Mouse (Mus musculus) lung, postnatal 0 days (tissue): ENCODE measurements at regions not wholly inside any gene's neighbourhood (a gene's known extent, or its start where the extent isn't known, plus 50 kb on each side); places are given as distances from the start of the nearest gene placed in this dataset.

Experiments used
- ATAC-seq: fragments of 200-750 bp; cut with Nextera tagmentation; 2 replicates; pipeline ENCODE4 v1.8.0; 2017; ENCODE audit warnings: moderate library complexity
- DNase-seq: peaks from one replicate; pipeline ENCODE4 v3.0.0-alpha.2; 2016; ENCODE audit warnings: low spot score
- H3K27ac ChIP-seq: fragments of 300-500 bp; sonication (generic); 2 replicates; pipeline ENCODE4 v1.5.1; 2014; ENCODE audit warnings: antibody characterized with exemption, mild to moderate bottlenecking, low read length, mixed read lengths
- H3K27me3 ChIP-seq: fragments of 300-500 bp; sonication (generic); replicated peaks from 2 replicates; pipeline ENCODE4 v1.6.1; 2014; ENCODE audit warnings: low read length, mixed read lengths; ENCODE audit not compliant: insufficient read depth
- H3K36me3 ChIP-seq: fragments of 300-500 bp; sonication (generic); 2 replicates; pipeline ENCODE4 v1.6.1; 2014; ENCODE audit warnings: low read length, mixed read lengths; ENCODE audit not compliant: insufficient read depth
- H3K4me1 ChIP-seq: fragments of 300-500 bp; sonication (generic); 2 replicates; pipeline ENCODE4 v1.6.1; 2014; ENCODE audit warnings: antibody characterized with exemption, low read depth, low read length, mixed read lengths; ENCODE audit not compliant: insufficient read depth
- H3K4me2 ChIP-seq: fragments of 300-500 bp; sonication (generic); replicated peaks from 2 replicates; pipeline ENCODE4 v1.6.1; 2014; ENCODE audit warnings: low read depth, mild to moderate bottlenecking, low read length, moderate library complexity, mixed read lengths
- H3K4me3 ChIP-seq: fragments of 300-500 bp; sonication (generic); 2 replicates; pipeline ENCODE4 v1.5.1; 2014; ENCODE audit warnings: low read depth, low read length
- H3K9ac ChIP-seq: fragments of 300-500 bp; sonication (generic); replicated peaks from 2 replicates; pipeline ENCODE4 v1.6.1; 2014; ENCODE audit warnings: low read depth, mild to moderate bottlenecking
- H3K9me3 ChIP-seq: fragments of 300-500 bp; sonication (generic); 2 replicates; pipeline ENCODE4 v1.6.1; 2016; ENCODE audit warnings: low read length, mixed read lengths
- CTCF ChIP-seq: IDR thresholded peaks from 2 replicates; pipeline ENCODE4 v1.5.1; 2016; ENCODE audit warnings: antibody characterized with exemption, mild to moderate bottlenecking
- EP300 ChIP-seq: IDR thresholded peaks from 2 replicates; pipeline ENCODE4 v1.6.1; 2016; ENCODE audit warnings: antibody characterized with exemption, mild to moderate bottlenecking, control low read depth
- WGBS: fragments of 180-500 bp; shearing (Covaris S2); extraction: QIAGEN DNeasy Blood & Tissue Kit; methylation state at CpG from one replicate; pipeline ENCODE4 v1.1.7; 2014; 5-methylcytosine and 5-hydroxymethylcytosine counted together

DNA sequence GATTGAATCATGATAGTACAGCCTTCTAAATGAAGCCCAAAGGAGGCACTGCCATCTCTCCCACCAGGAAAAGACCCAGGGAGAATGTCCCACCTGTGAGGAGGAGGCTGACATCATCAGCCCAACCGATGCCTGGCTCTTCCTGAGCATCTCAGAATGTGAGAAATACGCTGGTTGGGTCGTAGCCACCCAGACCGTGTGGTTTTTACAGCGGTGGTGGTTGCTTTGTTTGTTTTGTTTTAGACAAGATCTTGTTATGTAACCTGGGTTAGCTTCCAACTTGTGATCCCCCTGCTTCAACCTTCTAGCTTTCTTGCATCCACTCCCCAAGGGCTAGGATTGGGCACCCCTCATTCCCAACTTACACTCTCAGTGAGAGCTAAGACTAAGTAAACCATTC lies 122.0 kb upstream of the Klf3 start:
- Histone ChIP-seq H3K4me3 (no peak overlapping the region), H3K27me3 (no peaks in the 10 kb centered on the region), H3K36me3 (no peaks in the 10 kb centered on the region), H3K4me1 (no peaks in the 10 kb centered on the region), H3K4me2 (no peak overlapping the region), H3K9me3 (no peaks in the 10 kb centered on the region), H3K9ac (no peak overlapping the region), H3K27ac (no peak overlapping the region)
- ATAC-seq: no peak
- no peak for DNase-seq
- TF ChIP-seq EP300 (no peak), CTCF (no peak)
- 74% methylated on average over 5 of the region's 5 CpGs for WGBS

DNA sequence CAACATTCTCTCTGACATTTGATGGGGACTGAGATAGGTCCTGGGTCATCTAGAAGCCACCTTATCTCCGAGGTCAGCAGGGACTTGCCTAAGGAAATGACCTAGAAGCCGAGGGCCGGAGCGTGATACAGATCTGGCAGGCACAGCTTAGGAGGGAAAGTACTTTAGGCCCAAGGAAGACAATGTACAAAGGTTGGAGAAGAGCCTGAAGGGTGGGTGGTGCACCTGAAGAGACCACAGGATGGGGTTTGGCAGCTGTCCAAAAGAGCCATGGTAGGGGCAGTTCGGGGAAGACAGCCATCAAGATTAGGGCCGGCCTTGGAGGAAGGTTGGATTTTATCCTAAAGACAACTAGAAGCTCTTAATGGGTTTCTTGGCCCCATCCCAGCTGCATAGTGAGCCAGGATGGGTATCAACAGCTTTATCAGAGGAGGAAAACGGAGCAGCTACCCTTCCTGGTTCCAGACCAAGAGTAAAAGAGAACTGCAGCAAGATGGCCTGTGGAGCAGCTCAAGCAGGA lies 120.8 kb upstream of the Klf3 start:
- TF ChIP-seq EP300: peak; percentile 83
- peak; percentile 22; the same call in 1 of the 2 replicates for TF ChIP-seq CTCF
- no peak overlapping the region for H3K4me3 ChIP-seq
- H3K4me1 ChIP-seq: no peaks in the 10 kb centered on the region
- no peaks in the 10 kb centered on the region for H3K27me3 ChIP-seq
- no peaks in the 10 kb centered on the region for H3K9me3 ChIP-seq
- DNase-seq (peak; percentile 32), ATAC-seq (peak; percentile 74)
- H3K36me3 ChIP-seq: no peaks in the 10 kb centered on the region
- WGBS: 55% methylated on average over 7 of the region's 7 CpGs
- H3K9ac ChIP-seq: no peak overlapping the region
- no peak overlapping the region for H3K27ac ChIP-seq
- no peak overlapping the region for H3K4me2 ChIP-seq

DNA sequence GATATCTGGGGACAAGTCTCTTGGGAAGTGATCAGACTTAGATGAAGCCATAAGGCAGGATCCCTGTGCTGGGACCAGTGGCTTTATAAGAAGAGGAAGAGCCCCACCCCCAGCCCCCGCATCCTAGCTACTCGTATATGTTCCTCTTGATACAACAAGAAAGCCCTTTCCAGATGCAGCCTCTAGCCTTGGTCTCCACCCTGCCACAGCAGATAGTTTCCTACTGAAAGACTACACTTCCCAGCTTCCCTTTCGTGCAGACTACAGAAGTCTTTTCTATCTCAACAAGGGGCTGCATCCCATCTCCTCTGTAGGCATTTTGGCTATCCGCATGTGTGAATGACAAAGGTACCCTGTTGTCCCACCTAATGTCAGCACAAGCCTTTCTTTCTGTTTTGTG lies 119.8 kb upstream of the Klf3 start:
- 86% methylated on average over 4 of the region's 4 CpGs for WGBS
- H3K4me2 ChIP-seq: no peak overlapping the region
- no peak overlapping the region for H3K9ac ChIP-seq
- no peak for TF ChIP-seq EP300
- no peak for TF ChIP-seq CTCF
- H3K27ac ChIP-seq: no peak overlapping the region
- H3K4me1 ChIP-seq: no peaks in the 10 kb centered on the region
- ATAC-seq (no peak), DNase-seq (no peak)
- no peaks in the 10 kb centered on the region for H3K27me3 ChIP-seq
- H3K9me3 ChIP-seq: no peaks in the 10 kb centered on the region
- H3K4me3 ChIP-seq: no peak overlapping the region
- no peaks in the 10 kb centered on the region for H3K36me3 ChIP-seq

DNA sequence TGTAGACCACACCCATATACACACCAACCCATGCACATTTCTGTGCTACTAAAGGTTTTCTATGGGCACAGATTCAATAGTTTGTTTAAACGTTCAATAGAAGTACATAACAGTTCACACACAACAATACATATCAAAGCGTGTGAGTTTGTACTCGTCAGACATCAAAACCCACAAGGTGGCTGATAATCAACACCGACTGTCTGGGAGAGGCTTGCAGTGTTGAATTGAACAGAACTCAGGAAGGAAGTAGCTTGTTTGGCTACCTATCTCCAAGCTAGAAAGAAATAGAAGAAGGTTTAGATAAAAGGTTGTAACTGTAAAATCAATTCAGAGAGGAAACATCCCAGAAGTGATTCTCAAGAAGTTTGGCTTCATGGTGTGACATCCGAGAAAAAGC lies 118.9 kb upstream of the Klf3 start:
- Histone ChIP-seq H3K4me3 (no peak overlapping the region), H3K4me2 (no peak overlapping the region), H3K9ac (no peak overlapping the region), H3K27ac (no peak overlapping the region), H3K9me3 (no peaks in the 10 kb centered on the region), H3K36me3 (no peaks in the 10 kb centered on the region), H3K4me1 (no peaks in the 10 kb centered on the region), H3K27me3 (no peaks in the 10 kb centered on the region)
- WGBS: 61% methylated on average over 5 of the region's 5 CpGs
- ATAC-seq: no peak
- no peak for DNase-seq
- TF ChIP-seq CTCF: no peak
- no peak for TF ChIP-seq EP300

DNA sequence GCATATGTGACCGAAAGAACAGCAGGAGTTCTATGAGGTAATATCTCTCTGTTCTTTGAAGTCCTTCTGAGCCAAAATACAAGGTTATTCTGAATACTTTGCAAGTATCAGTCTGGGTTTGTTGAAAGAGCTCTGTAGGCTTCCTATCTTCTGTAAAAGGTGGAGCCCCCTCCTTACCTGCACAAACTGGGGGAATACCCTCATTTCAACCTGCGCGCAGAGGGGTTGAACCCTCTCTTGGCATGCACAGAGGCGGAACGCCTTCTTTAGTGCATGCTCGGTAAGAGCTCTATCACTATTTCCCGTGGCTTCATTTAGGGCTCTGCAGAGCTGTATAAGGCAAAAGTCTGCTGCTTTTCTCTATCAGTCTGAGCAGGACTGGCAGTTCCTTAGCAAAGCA lies 113.0 kb upstream of the Klf3 start:
- Histone ChIP-seq H3K36me3 (no peaks in the 10 kb centered on the region), H3K27ac (no peak overlapping the region), H3K9ac (no peak overlapping the region), H3K4me3 (no peak overlapping the region), H3K4me1 (no peaks in the 10 kb centered on the region), H3K4me2 (no peak overlapping the region), H3K27me3 (no peaks in the 10 kb centered on the region), H3K9me3 (no peaks in the 10 kb centered on the region)
- TF ChIP-seq CTCF (no peak), EP300 (no peak)
- ATAC-seq (no peak), DNase-seq (no peak)
- 81% methylated on average over 7 of the region's 7 CpGs for WGBS

DNA sequence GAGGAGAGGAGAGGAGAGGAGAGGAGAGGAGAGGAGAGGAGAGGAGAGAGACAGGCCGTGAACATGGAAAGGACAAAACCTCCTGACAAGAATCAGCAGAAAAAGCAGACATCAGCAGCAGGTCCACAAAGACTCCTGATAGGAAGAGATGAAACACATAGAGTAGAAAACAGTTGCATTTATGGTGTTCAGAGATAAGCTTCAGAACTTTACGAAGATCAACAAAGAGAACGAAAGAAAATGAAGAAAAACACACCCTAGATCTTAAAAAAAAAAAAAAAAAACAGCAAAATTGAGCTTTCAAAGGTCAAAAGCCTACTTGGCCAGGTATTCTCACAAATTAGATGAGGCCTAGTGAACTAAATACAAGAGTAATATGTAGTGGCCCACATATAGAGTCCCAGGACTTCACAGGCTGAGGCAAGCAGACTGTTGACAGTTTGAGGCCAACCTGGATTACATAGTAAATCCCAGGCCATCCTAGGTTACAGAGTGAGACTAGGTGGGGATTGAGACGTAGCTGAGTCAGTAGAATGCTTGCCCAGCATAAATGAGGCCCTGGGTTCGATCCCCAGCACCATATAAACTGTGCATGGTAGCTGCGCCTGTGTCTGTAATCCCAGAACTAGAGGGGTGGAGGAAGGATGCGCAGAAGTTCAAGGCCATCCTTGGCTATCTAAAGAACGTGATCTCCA lies 111.6 kb upstream of the Klf3 start:
- H3K9ac ChIP-seq: no peak overlapping the region
- no peaks in the 10 kb centered on the region for H3K36me3 ChIP-seq
- DNase-seq (no peak), ATAC-seq (no peak)
- no peak for TF ChIP-seq EP300
- TF ChIP-seq CTCF: no peak
- H3K4me1 ChIP-seq: no peaks in the 10 kb centered on the region
- H3K4me2 ChIP-seq: no peak overlapping the region
- no peak overlapping the region for H3K4me3 ChIP-seq
- no peak overlapping the region for H3K27ac ChIP-seq
- WGBS: 93% methylated on average over 8 of the region's 8 CpGs
- no peaks in the 10 kb centered on the region for H3K27me3 ChIP-seq
- no peaks in the 10 kb centered on the region for H3K9me3 ChIP-seq

DNA sequence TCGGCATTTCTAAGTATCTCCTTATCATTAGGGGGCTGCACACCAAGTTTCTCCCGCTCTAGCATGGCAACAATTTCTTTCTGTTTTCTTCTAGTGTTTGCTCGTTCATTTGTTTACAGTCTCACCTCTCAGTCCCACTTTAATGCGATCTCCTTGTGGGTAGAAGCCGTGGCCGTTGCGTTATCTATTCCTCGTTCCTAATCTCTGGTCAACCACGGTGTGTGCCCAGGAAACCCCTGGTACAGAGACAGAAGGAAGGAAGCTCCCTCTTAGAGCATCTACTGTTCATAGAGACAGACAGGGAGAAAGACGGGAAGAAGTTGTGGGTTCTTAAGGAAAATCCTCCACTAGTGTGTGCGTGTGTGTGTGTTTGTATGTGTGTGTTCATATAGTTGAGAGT lies 110.9 kb upstream of the Klf3 start:
- Histone ChIP-seq H3K9ac (no peak overlapping the region), H3K9me3 (no peaks in the 10 kb centered on the region), H3K4me1 (no peaks in the 10 kb centered on the region), H3K36me3 (no peaks in the 10 kb centered on the region), H3K27me3 (no peaks in the 10 kb centered on the region), H3K4me2 (no peak overlapping the region), H3K27ac (no peak overlapping the region), H3K4me3 (no peak overlapping the region)
- TF ChIP-seq EP300 (no peak), CTCF (no peak)
- 69% methylated on average over 11 of the region's 11 CpGs for WGBS
- no peak for DNase-seq
- ATAC-seq: no peak
